Mouse (Mus musculus): ENCODE results near the gene Cdk18. TPM values are rescaled to one million over a fixed set of nuclear protein-coding genes. Genes with fewer than 3 reads are reported as not detected.

The Cdk18 gene
- total RNA-seq (2014; rRNA removed) (3.5 and 7.2 TPM in 2 replicates), polyA plus RNA-seq (2015; fragmentation: Nextera tagmentation; extraction: Ambion mirVana) (2.4 and 3.1 TPM in 2 replicates)

GRCm38 (mm10) chr1:132139416-132139864 lies at the start of gene Cdk18:
TSS of gene Cdk18 (minus strand) at chr1:132139684.
- Histone ChIP-seq H3K4me3 (ENCODE audit: low read depth, low read length) (peak within 1 kb of the TSS; percentile 62), H3K36me3 (ENCODE audit: insufficient read depth, low read length) (no peaks in the 10 kb centered on the region), H3K4me2 (ENCODE audit: low read depth, low read length, poor library complexity, severe bottlenecking) (peak within 1 kb of the TSS; percentile 99), H3K9ac (replicated peaks; ENCODE audit: low read length, poor library complexity, severe bottlenecking) (peak within 1 kb of the TSS; percentile 75), H3K9me3 (ENCODE audit: low read length) (no peaks in the 10 kb centered on the region), H3K4me1 (ENCODE audit: insufficient read depth, low read length) (peaks cover 13% of the 10 kb centered on the region; the same call in 1 of the 2 replicates), H3K27me3 (ENCODE audit: insufficient read depth, low read length) (no peaks in the 10 kb centered on the region), H3K27ac (ENCODE audit: low read depth, low read length) (no peak within 1 kb of the TSS)
- no peak for TF ChIP-seq CTCF (IDR thresholded peaks at IDR 0.05)
- WGBS: 2% methylated on average over 29 of the region's 30 CpGs
- ATAC-seq (ENCODE audit: low FRiP score) (no peak), DNase-seq (ENCODE audit: low spot score) (no peak)

DNA sequence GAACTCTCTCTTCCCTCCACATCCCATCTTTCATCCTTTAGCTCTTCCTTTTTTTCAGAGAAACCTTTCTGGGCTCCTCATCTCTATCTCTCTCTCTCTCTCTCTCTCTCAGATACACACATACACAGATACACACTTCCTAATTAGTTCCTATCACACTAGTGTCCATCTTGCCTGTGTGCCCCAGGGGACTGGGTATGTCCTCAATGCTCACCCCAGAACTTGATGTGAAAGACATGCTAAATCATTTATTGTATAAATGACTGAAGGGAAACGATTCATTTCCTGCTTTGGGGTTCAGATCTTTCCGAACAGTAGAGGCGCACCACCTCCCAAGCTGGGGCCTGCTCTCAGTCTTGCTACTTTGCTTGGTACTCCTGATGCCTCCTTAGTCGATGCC lies 49.7 kb upstream of the Cdk18 start:
- H3K27ac ChIP-seq (ENCODE audit: low read depth, low read length): peak overlapping the region; percentile 99; the same call in 1 of the 2 replicates
- no peaks in the 10 kb centered on the region for H3K27me3 ChIP-seq (ENCODE audit: insufficient read depth, low read length)
- no peak for ATAC-seq (ENCODE audit: low FRiP score)
- peak; percentile 36; the same call in 1 of the 2 replicates for TF ChIP-seq CTCF (IDR thresholded peaks at IDR 0.05)
- H3K4me3 ChIP-seq (ENCODE audit: low read depth, low read length): 0 out of 2 replicates have a peak overlapping the region, but pooled peaks have one; percentile 83
- H3K9me3 ChIP-seq (ENCODE audit: low read length): no peaks in the 10 kb centered on the region
- peak overlapping the region; percentile 76 for H3K4me2 ChIP-seq (ENCODE audit: low read depth, low read length, poor library complexity, severe bottlenecking)
- H3K4me1 ChIP-seq (ENCODE audit: insufficient read depth, low read length): peaks cover 18% of the 10 kb centered on the region
- H3K36me3 ChIP-seq (ENCODE audit: insufficient read depth, low read length): no peaks in the 10 kb centered on the region
- DNase-seq (ENCODE audit: low spot score): no peak
- 34% methylated on average over 4 of the region's 4 CpGs for WGBS
- peak overlapping the region; percentile 97; the same call in 1 of the 2 replicates for H3K9ac ChIP-seq (replicated peaks; ENCODE audit: low read length, poor library complexity, severe bottlenecking)

DNA sequence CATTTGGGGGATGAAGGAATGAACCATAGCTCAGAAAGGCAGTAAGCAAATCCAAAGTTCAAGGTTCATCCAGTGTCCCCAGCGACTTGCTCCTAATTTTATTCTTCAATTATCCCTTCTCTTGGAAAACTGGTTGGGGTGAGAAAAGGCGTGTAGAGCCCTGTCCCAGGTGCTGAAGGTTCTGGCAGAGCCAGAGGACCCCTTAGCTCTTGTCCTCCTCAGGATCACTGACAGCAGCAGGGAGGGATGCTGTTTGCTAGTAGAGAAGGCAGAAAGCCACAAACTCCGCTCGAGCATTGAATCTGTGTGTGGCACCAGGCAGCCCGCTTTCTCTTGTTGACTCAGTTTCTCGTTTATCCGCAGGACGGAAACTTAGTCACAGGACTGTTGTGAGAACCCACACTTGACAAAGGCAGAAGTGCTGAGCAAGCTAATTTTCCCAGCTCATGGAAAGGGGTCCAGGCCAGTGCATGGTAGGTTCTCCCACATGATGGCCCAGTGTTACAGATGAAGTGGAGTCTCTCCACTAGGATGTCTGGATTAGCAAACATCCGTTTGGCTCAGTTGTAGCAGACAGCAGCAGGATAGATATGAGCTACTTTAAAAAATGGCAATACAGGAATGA lies 49.1 kb upstream of the Cdk18 start:
- Histone ChIP-seq H3K9ac (replicated peaks; ENCODE audit: low read length, poor library complexity, severe bottlenecking) (no peak overlapping the region), H3K36me3 (ENCODE audit: insufficient read depth, low read length) (no peaks in the 10 kb centered on the region), H3K27ac (ENCODE audit: low read depth, low read length) (peak overlapping the region; percentile 99; the same call in 1 of the 2 replicates), H3K4me2 (ENCODE audit: low read depth, low read length, poor library complexity, severe bottlenecking) (no peak overlapping the region), H3K4me1 (ENCODE audit: insufficient read depth, low read length) (peaks cover 11% of the 10 kb centered on the region), H3K9me3 (ENCODE audit: low read length) (no peaks in the 10 kb centered on the region), H3K27me3 (ENCODE audit: insufficient read depth, low read length) (no peaks in the 10 kb centered on the region), H3K4me3 (ENCODE audit: low read depth, low read length) (no peak overlapping the region)
- ATAC-seq (ENCODE audit: low FRiP score) (no peak), DNase-seq (ENCODE audit: low spot score) (no peak)
- no peak for TF ChIP-seq CTCF (IDR thresholded peaks at IDR 0.05)
- 66% methylated on average over 9 of the region's 9 CpGs for WGBS

DNA sequence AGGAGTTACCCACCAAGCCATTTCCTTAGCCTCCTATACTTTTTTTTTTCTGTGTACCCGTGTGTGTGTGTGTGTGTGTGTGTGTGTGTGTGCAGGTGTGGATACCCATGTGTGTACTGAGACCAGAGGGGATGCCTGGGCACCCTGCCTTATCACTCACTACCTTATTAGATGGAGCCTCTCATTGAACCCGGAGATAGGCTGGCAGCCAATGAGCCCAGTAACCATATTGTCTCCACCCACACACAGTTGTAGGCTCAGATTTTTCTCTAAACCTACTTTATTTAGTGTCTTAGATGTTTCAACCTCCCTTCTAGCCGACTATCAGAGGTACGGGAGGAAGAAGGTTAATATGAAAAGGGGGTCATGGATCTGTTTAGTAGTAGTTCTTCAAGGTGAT lies 46.8 kb upstream of the Cdk18 start:
- Histone ChIP-seq H3K27me3 (ENCODE audit: insufficient read depth, low read length) (no peaks in the 10 kb centered on the region), H3K9me3 (ENCODE audit: low read length) (no peaks in the 10 kb centered on the region), H3K4me3 (ENCODE audit: low read depth, low read length) (no peak overlapping the region), H3K4me2 (ENCODE audit: low read depth, low read length, poor library complexity, severe bottlenecking) (no peak overlapping the region), H3K36me3 (ENCODE audit: insufficient read depth, low read length) (no peaks in the 10 kb centered on the region), H3K4me1 (ENCODE audit: insufficient read depth, low read length) (no peaks in the 10 kb centered on the region), H3K9ac (replicated peaks; ENCODE audit: low read length, poor library complexity, severe bottlenecking) (no peak overlapping the region), H3K27ac (ENCODE audit: low read depth, low read length) (no peak overlapping the region)
- 82% methylated on average over 4 of the region's 4 CpGs for WGBS
- ATAC-seq (ENCODE audit: low FRiP score): no peak
- no peak for DNase-seq (ENCODE audit: low spot score)
- TF ChIP-seq CTCF (IDR thresholded peaks at IDR 0.05): no peak

- Histone ChIP-seq H3K27me3 (ENCODE audit: insufficient read depth, low read length) (no peaks in the 10 kb centered on the region), H3K4me3 (ENCODE audit: low read depth, low read length) (no peak overlapping the region), H3K36me3 (ENCODE audit: insufficient read depth, low read length) (no peaks in the 10 kb centered on the region), H3K9ac (replicated peaks; ENCODE audit: low read length, poor library complexity, severe bottlenecking) (no peak overlapping the region), H3K27ac (ENCODE audit: low read depth, low read length) (no peak overlapping the region), H3K9me3 (ENCODE audit: low read length) (no peaks in the 10 kb centered on the region), H3K4me1 (ENCODE audit: insufficient read depth, low read length) (0 out of 2 replicates have a peak, but pooled peaks cover 4% of the 10 kb centered on the region), H3K4me2 (ENCODE audit: low read depth, low read length, poor library complexity, severe bottlenecking) (no peak overlapping the region)
- 17% methylated on average over 1 of the region's 2 CpGs for WGBS
- DNase-seq (ENCODE audit: low spot score) (no peak), ATAC-seq (ENCODE audit: low FRiP score) (no peak)
- TF ChIP-seq CTCF (IDR thresholded peaks at IDR 0.05): no peak
These were observed 32.1 kb upstream of the Cdk18 start for GRCm38 (mm10) chr1:132171619-132172018.

- 0 out of 2 replicates have a peak, but pooled peaks cover 4% of the 10 kb centered on the region for H3K4me1 ChIP-seq (ENCODE audit: insufficient read depth, low read length)
- ATAC-seq (ENCODE audit: low FRiP score) (no peak), DNase-seq (ENCODE audit: low spot score) (no peak)
- H3K4me3 ChIP-seq (ENCODE audit: low read depth, low read length): no peak overlapping the region
- no peak overlapping the region for H3K4me2 ChIP-seq (ENCODE audit: low read depth, low read length, poor library complexity, severe bottlenecking)
- H3K27ac ChIP-seq (ENCODE audit: low read depth, low read length): no peak overlapping the region
- WGBS: 60% methylated on average over 6 of the region's 6 CpGs
- H3K9ac ChIP-seq (replicated peaks; ENCODE audit: low read length, poor library complexity, severe bottlenecking): no peak overlapping the region
- TF ChIP-seq CTCF (IDR thresholded peaks at IDR 0.05): no peak
- no peaks in the 10 kb centered on the region for H3K36me3 ChIP-seq (ENCODE audit: insufficient read depth, low read length)
- H3K27me3 ChIP-seq (ENCODE audit: insufficient read depth, low read length): no peaks in the 10 kb centered on the region
- no peaks in the 10 kb centered on the region for H3K9me3 ChIP-seq (ENCODE audit: low read length)
These were observed 31.2 kb upstream of the Cdk18 start for GRCm38 (mm10) chr1:132170698-132171097.

Measured in midbrain, postnatal 0 days (tissue).